Mouse (Mus musculus): Measurements from ENCODE around the gene Dpyd. TPM values are rescaled to one million over a fixed set of nuclear protein-coding genes. Genes with fewer than 3 reads are reported as not detected.

The Dpyd gene
- polyA plus RNA-seq, 1 experiment: 12.1 TPM

DNA sequence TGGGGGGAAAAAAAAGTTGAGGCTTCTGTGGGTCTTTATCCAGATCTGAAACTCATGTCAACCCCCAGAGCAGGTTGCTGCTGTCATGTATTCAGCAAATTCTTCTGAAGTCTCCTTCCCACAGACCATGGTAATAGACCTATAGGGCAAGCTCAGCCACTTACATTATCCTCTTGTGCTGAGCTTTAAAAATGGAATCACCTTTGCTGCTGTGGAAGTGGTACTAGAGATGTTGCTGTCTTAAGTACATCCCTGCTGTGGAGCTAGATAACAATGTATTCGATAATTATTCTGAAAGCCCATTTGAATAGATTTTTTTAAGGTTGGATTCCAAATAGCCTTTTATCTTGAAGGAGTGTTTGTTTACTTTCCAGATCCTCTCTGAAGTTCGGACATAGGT lies 902.1 kb downstream of the Dpyd start:
- DNase-seq (ENCODE audit: low read depth, low spot score): no peak
- 37% methylated on average over 2 of the region's 2 CpGs for WGBS

- 59% methylated on average over 1 of the region's 1 CpGs for WGBS
- DNase-seq (ENCODE audit: low read depth, low spot score): no peak
Measured at GRCm38 (mm10) chr3:119464479-119464878, 902.5 kb downstream of the Dpyd start.

DNA sequence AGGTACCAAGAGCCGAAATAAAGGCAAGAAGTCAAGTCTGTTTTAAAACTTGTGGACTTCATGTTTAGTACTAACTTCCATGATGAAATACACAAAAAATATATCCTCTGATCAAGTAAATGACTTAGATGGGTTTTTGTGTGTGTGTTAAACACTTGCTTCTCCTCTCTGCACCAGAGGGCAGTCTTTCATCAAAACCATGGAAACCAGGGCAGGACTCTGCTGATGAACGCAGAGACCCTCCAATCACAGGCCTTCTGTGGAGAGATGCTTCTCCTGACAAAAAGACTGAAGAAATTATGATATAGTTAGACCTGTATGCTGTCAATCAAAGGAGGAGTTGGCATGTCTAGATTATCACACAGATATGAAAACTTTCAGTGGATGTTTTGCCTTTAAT lies 905.8 kb downstream of the Dpyd start:
- WGBS: 73% methylated on average over 2 of the region's 2 CpGs
- no peak for DNase-seq (ENCODE audit: low read depth, low spot score)

Measured in large intestine, adult 2 months (tissue).